27 mouse cellular contexts compared by ENCODE assay signal in the genomic region with DNA sequence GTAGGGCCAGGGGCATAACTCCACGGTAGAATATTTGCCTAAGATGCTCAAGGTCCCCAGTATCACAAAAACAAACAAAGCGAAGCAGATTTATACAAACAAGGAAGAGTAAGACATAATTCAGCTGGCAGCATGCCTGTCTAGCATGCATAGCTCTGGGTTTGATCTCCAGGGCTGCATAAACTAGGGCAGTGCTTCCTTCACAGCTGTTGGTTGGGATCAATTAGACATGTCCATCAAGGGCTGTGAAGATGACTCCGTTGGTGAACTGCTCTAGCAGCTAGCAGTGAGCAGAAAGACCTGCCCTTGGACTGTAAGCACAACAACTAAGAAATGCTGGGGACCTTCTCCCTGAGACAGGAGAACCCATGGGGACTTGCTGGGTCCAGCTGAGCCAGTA. TPM values are rescaled to one million over a fixed set of nuclear protein-coding genes. Genes with fewer than 3 reads are reported as not detected.
DNase-seq lines count a peak whose midpoint lies in the region; ATAC-seq lines count a peak whose summit lies in the region.
"Had no signal": no experiment of that assay in that cellular context is flagged by ENCODE, and none has a peak within 500 bp of the region (broad histone marks: within the 10 kb centered on the region; RNA-seq: fewer than 3 reads in every experiment).

No protein-coding gene starts in this region.

- no peak overlapping the region for H3K4me3 ChIP-seq in intestine, embryonic 15.5 days (replicated peaks)
- H3K4me3 ChIP-seq in intestine, embryonic 16.5 days (ENCODE audit: low read length), result no peak overlapping the region
- H3K4me3 ChIP-seq in kidney, embryonic 15.5 days (replicated peaks), result no peak overlapping the region
- H3K4me3 ChIP-seq: embryonic facial prominence, embryonic 12.5 days; erythroblast, embryonic 14.5 days; forebrain, embryonic 12.5 days; forebrain, embryonic 15.5 days; heart, embryonic 12.5 days; heart, embryonic 15.5 days; hindbrain, embryonic 10.5 days; hindbrain, embryonic 13.5 days had no signal

- H3K9me3 ChIP-seq in intestine, embryonic 15.5 days, result no peaks in the 10 kb centered on the region
- no peaks in the 10 kb centered on the region; the same call in 1 of the 2 replicates for H3K9me3 ChIP-seq in intestine, embryonic 16.5 days (ENCODE audit: control insufficient read depth, low read length)
- H3K9me3 ChIP-seq in kidney, embryonic 15.5 days (replicated peaks), result no peaks in the 10 kb centered on the region
- H3K9me3 ChIP-seq: embryonic facial prominence, embryonic 12.5 days; forebrain, embryonic 12.5 days; forebrain, embryonic 15.5 days; G1E; heart, embryonic 12.5 days; hindbrain, embryonic 10.5 days; hindbrain, embryonic 13.5 days had no signal

- H3K9ac ChIP-seq in intestine, embryonic 15.5 days, result no peak overlapping the region
- no peak overlapping the region for H3K9ac ChIP-seq in intestine, embryonic 16.5 days (ENCODE audit: low read depth, low read length)
- H3K9ac ChIP-seq in kidney, embryonic 15.5 days, result no peak overlapping the region
- H3K9ac ChIP-seq: embryonic facial prominence, embryonic 12.5 days; forebrain, embryonic 12.5 days; forebrain, embryonic 15.5 days; heart, embryonic 12.5 days; heart, embryonic 15.5 days; hindbrain, embryonic 13.5 days had no signal

- 0 out of 2 replicates have a peak, but pooled peaks have one; percentile 31 for ATAC-seq in intestine, embryonic 15.5 days
- no peak; the same call in 1 of the 2 replicates for ATAC-seq in intestine, embryonic 16.5 days
- ATAC-seq in kidney, embryonic 15.5 days (replicated peaks; ENCODE audit: low FRiP score), result peak; percentile 67; the same call in 1 of the 2 replicates
- ATAC-seq: forebrain, embryonic 15.5 days; hindbrain, embryonic 16.5 days; Patski had no signal

- H3K36me3 ChIP-seq in intestine, embryonic 15.5 days, result no peaks in the 10 kb centered on the region
- H3K36me3 ChIP-seq in intestine, embryonic 16.5 days (ENCODE audit: control insufficient read depth, insufficient read depth, low read length), result no peaks in the 10 kb centered on the region
- no peaks in the 10 kb centered on the region for H3K36me3 ChIP-seq in kidney, embryonic 15.5 days
- H3K36me3 ChIP-seq: embryonic facial prominence, embryonic 12.5 days; forebrain, embryonic 12.5 days; forebrain, embryonic 15.5 days; G1E; heart, embryonic 12.5 days; heart, embryonic 15.5 days; hindbrain, embryonic 10.5 days; hindbrain, embryonic 13.5 days had no signal

- DNase-seq in kidney, postnatal 36 days, result no peak
- DNase-seq in kidney, postnatal 10 days, result peak; percentile 15
- DNase-seq in kidney, adult 11 months, result no peak
- DNase-seq: adrenal gland, postnatal 10 days; adrenal gland, postnatal 36 days; B cell, adult 2 months; cerebellum, adult 18-20 months; cerebellum, adult 9-10 months; cerebellum, postnatal 14 days; gastrocnemius, postnatal 25 days; heart, adult 18-20 months; heart, postnatal 10 days; heart, postnatal 36 days had no signal

- no peaks in the 10 kb centered on the region for H3K27me3 ChIP-seq in intestine, embryonic 15.5 days (replicated peaks)
- no peaks in the 10 kb centered on the region for H3K27me3 ChIP-seq in intestine, embryonic 16.5 days (replicated peaks; ENCODE audit: control insufficient read depth, insufficient read depth, low read length)
- H3K27me3 ChIP-seq in kidney, embryonic 15.5 days, result no peaks in the 10 kb centered on the region
- H3K27me3 ChIP-seq: embryonic facial prominence, embryonic 12.5 days; forebrain, embryonic 12.5 days; forebrain, embryonic 15.5 days; heart, embryonic 12.5 days; heart, embryonic 15.5 days; Patski had no signal

- H3K4me2 ChIP-seq in intestine, embryonic 15.5 days (replicated peaks), result no peak overlapping the region
- no peak overlapping the region for H3K4me2 ChIP-seq in intestine, embryonic 16.5 days (ENCODE audit: low read depth, low read length)
- H3K4me2 ChIP-seq in kidney, embryonic 15.5 days, result no peak overlapping the region
- H3K4me2 ChIP-seq: embryonic facial prominence, embryonic 12.5 days; forebrain, embryonic 12.5 days; forebrain, embryonic 15.5 days; heart, embryonic 12.5 days; heart, embryonic 15.5 days; hindbrain, embryonic 13.5 days had no signal

- H3K27ac ChIP-seq in intestine, embryonic 15.5 days, result no peak overlapping the region
- no peak overlapping the region for H3K27ac ChIP-seq in intestine, embryonic 16.5 days (ENCODE audit: low read length)
- no peak overlapping the region for H3K27ac ChIP-seq in kidney, embryonic 15.5 days
- H3K27ac ChIP-seq: embryonic facial prominence, embryonic 12.5 days; forebrain, embryonic 12.5 days; forebrain, embryonic 15.5 days; heart, embryonic 15.5 days; hindbrain, embryonic 10.5 days; hindbrain, embryonic 13.5 days had no signal

- H3K4me1 ChIP-seq in intestine, embryonic 15.5 days (replicated peaks), result 0 out of 2 replicates have a peak, but pooled peaks cover 3% of the 10 kb centered on the region
- peaks cover 6% of the 10 kb centered on the region; the same call in 1 of the 2 replicates for H3K4me1 ChIP-seq in intestine, embryonic 16.5 days (ENCODE audit: control insufficient read depth, insufficient read depth, low read length)
- H3K4me1 ChIP-seq in kidney, embryonic 15.5 days, result peaks cover 9% of the 10 kb centered on the region

- WGBS in intestine, embryonic 15.5 days, result 27% methylated on average over 3 of the region's 3 CpGs
- WGBS in intestine, embryonic 16.5 days, result 34% methylated on average over 3 of the region's 3 CpGs
- 50% methylated on average over 3 of the region's 3 CpGs for WGBS in kidney, embryonic 15.5 days

RNA-seq across cellular contexts. Expression of gene Sf3b6, which starts 5.6 kb away (rescaled TPM):
- polyA plus RNA-seq in intestine, embryonic 15.5 days (2015; fragmentation: Nextera tagmentation; extraction: Ambion mirVana), result 203 and 231 TPM in 2 replicates
- 169 and 193 TPM in 2 replicates for polyA plus RNA-seq in intestine, embryonic 16.5 days (2015; fragmentation: Nextera tagmentation; extraction: Ambion mirVana)
- 207 and 229 TPM in 2 replicates for polyA plus RNA-seq in kidney, embryonic 15.5 days (2015; fragmentation: Nextera tagmentation; extraction: Ambion mirVana)

RNA-seq across cellular contexts. Expression of gene Fkbp1b, which starts 29.7 kb away (rescaled TPM):
- 8.7 and 9.7 TPM in 2 replicates for polyA plus RNA-seq in intestine, embryonic 15.5 days (2015; fragmentation: Nextera tagmentation; extraction: Ambion mirVana)
- polyA plus RNA-seq in intestine, embryonic 16.5 days (2015; fragmentation: Nextera tagmentation; extraction: Ambion mirVana), result 7.1 and 8.2 TPM in 2 replicates
- 8.9 and 9.0 TPM in 2 replicates for polyA plus RNA-seq in kidney, embryonic 15.5 days (2015; fragmentation: Nextera tagmentation; extraction: Ambion mirVana)

RNA-seq across cellular contexts. Expression of gene Wdcp, which starts 31.4 kb away (rescaled TPM):
- polyA plus RNA-seq in intestine, embryonic 15.5 days (2015; fragmentation: Nextera tagmentation; extraction: Ambion mirVana), result 15.3 and 15.7 TPM in 2 replicates
- polyA plus RNA-seq in intestine, embryonic 16.5 days (2015; fragmentation: Nextera tagmentation; extraction: Ambion mirVana), result 11.0 and 12.4 TPM in 2 replicates
- polyA plus RNA-seq in kidney, embryonic 15.5 days (2015; fragmentation: Nextera tagmentation; extraction: Ambion mirVana), result 19.4 and 19.5 TPM in 2 replicates

RNA-seq across cellular contexts. Expression of gene Fam228b, which starts 42.6 kb away (rescaled TPM):
- polyA plus RNA-seq in intestine, embryonic 15.5 days (2015; fragmentation: Nextera tagmentation; extraction: Ambion mirVana), result 1.2 and 1.8 TPM in 2 replicates
- 1.1 and 1.3 TPM in 2 replicates for polyA plus RNA-seq in intestine, embryonic 16.5 days (2015; fragmentation: Nextera tagmentation; extraction: Ambion mirVana)
- 1.5 and 4.5 TPM in 2 replicates for polyA plus RNA-seq in kidney, embryonic 15.5 days (2015; fragmentation: Nextera tagmentation; extraction: Ambion mirVana)
- polyA plus RNA-seq: G1E had no signal

RNA-seq across cellular contexts. Expression of gene Pfn4, which starts 42.9 kb away (rescaled TPM):
- 1.7 TPM in 2 replicates for polyA plus RNA-seq in intestine, embryonic 15.5 days (2015; fragmentation: Nextera tagmentation; extraction: Ambion mirVana)
- polyA plus RNA-seq in intestine, embryonic 16.5 days (2015; fragmentation: Nextera tagmentation; extraction: Ambion mirVana), result 1.1 TPM in 2 replicates
- polyA plus RNA-seq in kidney, embryonic 15.5 days (2015; fragmentation: Nextera tagmentation; extraction: Ambion mirVana), result 2.5 and 3.5 TPM in 2 replicates
- polyA plus RNA-seq: erythroblast, embryonic 14.5 days; G1E had no signal
